Mouse (Mus musculus): Measurements from ENCODE around the gene Asb9. TPM values are rescaled to one million over a fixed set of nuclear protein-coding genes. Genes with fewer than 3 reads are reported as not detected.

Gene Asb9
- polyA plus RNA-seq, 1 experiment from 2014 or later = 0.48 TPM

DNA sequence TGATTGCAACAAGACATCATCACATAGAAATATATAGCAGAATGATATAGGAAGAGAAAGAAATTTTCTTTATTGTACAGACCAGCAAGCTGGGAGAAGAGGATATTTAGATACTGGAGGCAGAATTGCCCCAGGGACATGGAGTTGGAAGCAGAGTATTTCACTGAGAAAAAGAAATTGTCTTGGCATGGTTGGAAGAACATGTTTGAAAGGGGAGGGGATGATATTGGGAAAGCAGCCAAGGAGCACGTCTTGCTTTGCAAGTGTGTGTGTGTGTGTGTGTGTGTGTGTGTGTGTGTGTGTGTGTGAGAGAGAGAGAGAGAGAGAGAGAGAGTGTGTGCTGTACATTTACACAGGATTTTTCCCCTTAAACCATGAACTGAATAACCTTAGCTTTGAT is 64.1 kb downstream of the Asb9 start:
- ATAC-seq (ENCODE audit: insufficient read depth, low FRiP score, low TSS enrichment) = no peak
- Histone ChIP-seq H3K9me3 (ENCODE audit: control insufficient read depth, low read length) (no peaks in the 10 kb centered on the region), H3K4me1 (ENCODE audit: control insufficient read depth, insufficient read depth, low read length) (no peaks in the 10 kb centered on the region), H3K9ac (ENCODE audit: low read length) (no peak overlapping the region), H3K4me2 (ENCODE audit: low read depth) (no peak overlapping the region), H3K27me3 (ENCODE audit: control insufficient read depth, insufficient read depth, low read length) (no peaks in the 10 kb centered on the region), H3K27ac (ENCODE audit: low read depth, low read length) (no peak overlapping the region), H3K36me3 (ENCODE audit: control insufficient read depth, insufficient read depth, low read length) (no peaks in the 10 kb centered on the region), H3K4me3 (ENCODE audit: low read depth, low read length) (no peak overlapping the region)
- 67% methylated on average over 1 of the region's 1 CpGs for WGBS
- DNase-seq (ENCODE audit: low spot score) = no peak

DNA sequence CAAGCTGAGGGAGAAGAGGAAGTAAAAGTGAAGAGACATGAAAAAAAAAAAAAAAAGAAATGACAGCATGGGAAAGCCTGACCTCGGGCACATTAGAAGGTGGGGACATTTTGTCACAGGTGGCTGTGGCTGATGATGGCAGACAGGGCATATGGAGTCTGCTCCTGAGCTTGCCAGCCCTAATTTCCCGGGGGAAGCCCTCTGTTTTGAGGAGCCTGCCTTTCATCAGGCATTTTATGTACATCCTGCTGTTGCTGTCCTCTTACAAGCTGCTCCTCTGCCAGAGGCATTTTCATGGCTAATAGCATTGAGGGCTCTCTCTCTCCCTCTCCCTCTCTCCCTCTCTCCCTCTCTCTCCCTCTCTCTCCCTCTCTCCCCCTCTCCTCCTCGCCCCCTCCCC is 70.8 kb downstream of the Asb9 start:
- Histone ChIP-seq H3K4me2 (ENCODE audit: low read depth) (no peak overlapping the region), H3K4me3 (ENCODE audit: low read depth, low read length) (no peak overlapping the region), H3K4me1 (ENCODE audit: control insufficient read depth, insufficient read depth, low read length) (no peaks in the 10 kb centered on the region), H3K36me3 (ENCODE audit: control insufficient read depth, insufficient read depth, low read length) (no peaks in the 10 kb centered on the region), H3K27me3 (ENCODE audit: control insufficient read depth, insufficient read depth, low read length) (no peaks in the 10 kb centered on the region), H3K27ac (ENCODE audit: low read depth, low read length) (no peak overlapping the region), H3K9ac (ENCODE audit: low read length) (no peak overlapping the region), H3K9me3 (ENCODE audit: control insufficient read depth, low read length) (no peaks in the 10 kb centered on the region)
- ATAC-seq (ENCODE audit: insufficient read depth, low FRiP score, low TSS enrichment) (no peak), DNase-seq (ENCODE audit: low spot score) (no peak)
- 70% methylated on average over 3 of the region's 3 CpGs for WGBS

Other genes with a start within 250 kb of the Asb9 start
- gene Bmx, start 248.1 kb upstream of the Asb9 start, polyA plus RNA-seq (2014; fragmentation: Nextera tagmentation; extraction: Ambion mirVana) = 0.17 and 0.66 TPM in 2 replicates
- 4.6 and 5.3 TPM in 2 replicates for gene Pir, start 237.0 kb upstream of the Asb9 start, polyA plus RNA-seq (2014; fragmentation: Nextera tagmentation; extraction: Ambion mirVana)
- 1.1 and 1.2 TPM in 2 replicates for gene Vegfd, start 132.9 kb upstream of the Asb9 start, polyA plus RNA-seq (2014; fragmentation: Nextera tagmentation; extraction: Ambion mirVana)
- gene Piga, start 86.5 kb upstream of the Asb9 start, polyA plus RNA-seq (2014; fragmentation: Nextera tagmentation; extraction: Ambion mirVana) = 15.5 and 16.7 TPM in 2 replicates
- gene Asb11, start 69.3 kb upstream of the Asb9 start, polyA plus RNA-seq (2014; fragmentation: Nextera tagmentation; extraction: Ambion mirVana) = not detected in 2 replicates

Measured in neural tube, embryonic 11.5 days (tissue).